Mouse (Mus musculus): Measurements from ENCODE around the gene Nphp1. TPM values are rescaled to one million over a fixed set of nuclear protein-coding genes. Genes with fewer than 3 reads are reported as not detected.

The Nphp1 gene
- polyA plus RNA-seq (2017; shearing (Covaris generic)), result 0.44 TPM

DNA sequence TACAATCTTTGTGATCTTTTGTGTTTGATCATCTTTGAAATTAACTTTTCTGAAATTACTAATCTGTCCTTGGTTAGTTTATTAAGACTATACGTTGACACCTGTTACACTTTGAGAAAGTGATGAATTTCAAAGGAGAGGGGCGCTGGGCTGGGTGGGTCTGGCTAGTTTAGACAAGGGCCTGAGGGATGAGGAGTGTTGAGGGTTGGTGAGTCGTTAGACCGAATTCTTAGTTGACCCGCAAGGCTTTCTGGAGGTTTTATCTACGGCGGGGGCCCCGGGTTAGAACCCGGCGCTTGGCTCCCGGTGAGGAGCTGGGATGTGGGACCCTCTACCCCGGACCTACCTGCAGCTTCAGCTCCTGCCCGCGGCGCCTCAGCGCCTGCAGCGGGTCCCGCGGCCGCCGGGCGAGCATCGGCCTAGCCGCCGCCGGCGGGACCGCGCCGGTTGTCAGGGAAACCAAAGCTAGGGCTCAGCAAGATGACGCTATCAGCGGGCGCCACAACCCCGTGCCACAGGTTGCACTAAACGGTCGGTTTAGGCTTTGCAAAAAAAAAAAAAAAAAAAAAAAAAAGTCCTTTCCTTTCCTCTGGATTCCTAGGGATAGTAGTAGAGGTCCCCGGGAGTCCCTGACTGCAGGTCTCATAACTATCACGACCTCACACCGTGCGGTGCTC is at the start of gene Nphp1:
Gene Nphp1 (minus strand): TSS at position 458 of the 677 bp plus-strand sequence.

DNA sequence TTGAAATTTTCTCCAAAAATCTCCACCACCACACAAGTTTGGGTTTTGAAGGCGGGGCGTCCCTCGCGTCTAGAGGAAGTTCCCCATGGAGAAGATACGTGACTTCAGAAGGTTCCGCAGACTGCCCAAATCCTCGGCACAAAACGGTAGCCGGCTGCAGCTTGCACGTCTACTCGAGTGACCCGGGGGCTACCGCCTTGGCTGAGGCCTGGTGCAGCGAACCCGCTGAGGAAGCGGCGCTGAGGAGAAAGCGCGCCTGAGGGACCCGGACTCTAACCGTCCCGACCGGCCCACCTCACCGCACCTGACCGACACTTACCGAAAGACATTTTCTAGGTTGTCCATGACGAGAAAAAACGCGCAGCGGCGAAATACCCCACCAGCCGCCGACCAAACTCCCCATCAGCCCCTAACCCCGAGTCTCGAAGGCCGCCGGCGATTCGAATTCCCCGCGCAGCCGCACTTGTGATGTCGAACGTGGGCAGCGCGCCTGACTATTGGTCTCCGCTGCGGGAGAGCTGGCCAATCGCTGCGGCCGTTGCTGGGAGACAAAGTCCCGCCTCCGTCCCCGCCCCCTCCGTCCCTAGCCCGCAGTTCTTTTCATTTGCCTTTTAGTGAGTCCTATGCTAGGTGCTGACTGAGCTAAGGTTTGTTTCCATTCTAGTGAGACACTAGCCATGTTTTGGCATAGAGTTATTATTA is 42.9 kb upstream of the Nphp1 start, which contains the start of gene Bub1:
Gene Bub1 (minus strand): TSS at position 465 of the 702 bp plus-strand sequence.

DNA sequence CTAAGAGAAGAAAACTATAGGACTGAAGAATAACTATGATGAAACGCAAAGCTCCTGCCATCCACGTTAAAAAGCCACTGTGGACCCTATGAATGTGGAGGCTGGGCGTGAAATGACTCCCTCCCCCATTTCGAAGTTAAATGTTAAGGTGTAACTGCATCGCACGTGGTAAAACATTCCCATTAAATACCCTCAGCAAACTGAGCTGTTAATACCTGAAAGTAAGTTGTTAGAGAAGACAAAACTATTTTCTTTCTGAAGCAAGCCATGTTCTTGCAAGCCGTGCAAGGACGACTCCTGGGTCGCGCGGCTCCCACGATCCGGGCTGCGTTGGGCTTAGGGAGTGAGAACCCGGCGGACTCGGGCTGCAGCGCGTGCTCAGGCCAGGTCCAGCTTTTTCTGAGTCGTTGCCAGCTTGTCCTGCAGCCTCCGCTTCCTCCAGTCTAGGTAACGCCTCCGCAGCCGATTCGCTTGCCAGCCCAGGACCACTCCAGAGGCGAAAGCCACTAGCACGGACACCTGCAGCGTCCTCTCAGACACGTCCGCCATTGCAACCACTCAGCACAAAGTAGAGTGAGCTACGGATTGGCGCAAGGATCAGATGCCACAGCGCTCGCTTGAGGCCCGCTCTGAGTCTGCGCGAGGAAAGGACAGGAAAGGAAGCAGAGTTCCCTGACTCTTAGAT is 3.4 kb upstream of the Nphp1 start, which contains the start of gene Mtln:
Gene Mtln (minus strand): TSS at position 570 of the 685 bp plus-strand sequence.

DNA sequence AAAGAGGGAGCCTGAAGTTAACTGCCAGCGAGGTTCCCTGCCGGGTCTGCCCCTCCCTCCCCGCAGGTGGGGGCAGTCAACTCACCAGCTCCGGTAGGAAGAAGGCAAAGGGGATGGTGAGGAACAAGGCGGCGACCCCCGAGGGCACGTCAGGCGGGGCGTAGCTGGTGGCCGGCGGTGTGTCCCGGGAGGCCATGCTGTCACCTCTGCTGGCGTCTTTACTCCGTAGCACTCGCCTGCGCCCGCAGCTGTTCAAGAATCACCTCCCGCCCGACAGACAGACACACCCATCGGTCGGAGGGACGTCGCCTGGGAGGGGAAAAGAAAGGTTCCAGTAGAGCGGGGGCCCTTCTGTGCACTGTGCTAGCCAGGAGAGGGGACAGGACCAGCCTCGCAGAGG is 59.0 kb downstream of the Nphp1 start, which contains the start of gene Mall:
Gene Mall (minus strand): TSS at position 262 of the 400 bp plus-strand sequence.

Other genes with a start within 250 kb of the Nphp1 start
- 0.04 TPM for gene Prom2, start 247.4 kb downstream of the Nphp1 start, polyA plus RNA-seq (2017; shearing (Covaris generic))
- 3.8 TPM for gene Zfp661, start 201.8 kb downstream of the Nphp1 start, polyA plus RNA-seq (2017; shearing (Covaris generic))
- gene Mrps5, start 201.7 kb downstream of the Nphp1 start, polyA plus RNA-seq (2017; shearing (Covaris generic)), result 142 TPM
- gene Mal, start 132.2 kb downstream of the Nphp1 start, polyA plus RNA-seq (2017; shearing (Covaris generic)), result not detected
- not detected for gene Mall, start 59.0 kb downstream of the Nphp1 start, polyA plus RNA-seq (2017; shearing (Covaris generic))
- 36.3 TPM for gene Mtln, start 3.6 kb upstream of the Nphp1 start, polyA plus RNA-seq (2017; shearing (Covaris generic))
- gene Bub1, start 43.0 kb upstream of the Nphp1 start, polyA plus RNA-seq (2017; shearing (Covaris generic)), result 0.96 TPM
- 1.3 TPM for gene Acoxl, start 50.0 kb upstream of the Nphp1 start, polyA plus RNA-seq (2017; shearing (Covaris generic))

Measured in CD4-positive, CD25-positive, alpha-beta regulatory T cell (primary cell).